Mouse (Mus musculus) hindbrain, embryonic 16.5 days (tissue): ENCODE measurements around the gene Tbc1d20. TPM values are rescaled to one million over a fixed set of nuclear protein-coding genes. Genes with fewer than 3 reads are reported as not detected.

Source experiments
- ATAC-seq: fragments of 200-750 bp; cut with Nextera tagmentation; 2 replicates; pipeline ENCODE4 v1.8.0; 2017; ENCODE audit warnings: moderate TSS enrichment, moderate library complexity
- H3K27ac ChIP-seq: fragments of 300-500 bp; sonication (generic); 2 replicates; pipeline ENCODE4 v1.5.1; 2014; ENCODE audit warnings: low read depth, mild to moderate bottlenecking, control low read depth, low read length, moderate library complexity
- H3K27me3 ChIP-seq: fragments of 300-500 bp; sonication (generic); replicated peaks from 2 replicates; pipeline ENCODE4 v1.6.1; 2014; ENCODE audit warnings: low read length; ENCODE audit not compliant: control insufficient read depth, insufficient read depth
- H3K36me3 ChIP-seq: fragments of 300-500 bp; sonication (generic); 2 replicates; pipeline ENCODE4 v1.6.1; 2014; ENCODE audit warnings: mild to moderate bottlenecking, low read length, moderate library complexity, mixed read lengths; ENCODE audit not compliant: control insufficient read depth, insufficient read depth
- H3K4me1 ChIP-seq: fragments of 300-500 bp; sonication (generic); 2 replicates; pipeline ENCODE4 v1.6.1; 2014; ENCODE audit warnings: low read depth, low read length; ENCODE audit not compliant: control insufficient read depth, insufficient read depth
- H3K4me2 ChIP-seq: fragments of 300-500 bp; sonication (generic); 2 replicates; pipeline ENCODE4 v1.6.1; 2014; ENCODE audit warnings: mild to moderate bottlenecking, low read length, control low read depth, moderate library complexity
- H3K4me3 ChIP-seq: fragments of 300-500 bp; sonication (generic); 2 replicates; pipeline ENCODE4 v1.5.1; 2014; ENCODE audit warnings: mild to moderate bottlenecking, low read length, control low read depth, moderate library complexity
- H3K9ac ChIP-seq: fragments of 300-500 bp; sonication (generic); 2 replicates; pipeline ENCODE4 v1.6.1; 2014; ENCODE audit warnings: low read depth, mild to moderate bottlenecking, control low read depth, low read length, moderate library complexity
- H3K9me3 ChIP-seq: fragments of 300-500 bp; sonication (generic); 2 replicates; pipeline ENCODE4 v1.6.1; 2014; ENCODE audit warnings: mild to moderate bottlenecking, low read length, moderate library complexity; ENCODE audit not compliant: control insufficient read depth
- WGBS: fragments of 180-500 bp; shearing (Covaris S2); extraction: QIAGEN DNeasy Blood & Tissue Kit; methylation state at CpG from one replicate; pipeline ENCODE4 v1.1.7; 2014; 5-methylcytosine and 5-hydroxymethylcytosine counted together
- polyA plus RNA-seq: library from polyadenylated mRNA; unstranded; fragments of >200 nt; fragmentation: Nextera tagmentation; extraction: Ambion mirVana; gene quantifications from 2 replicates; pipeline ENCODE4 v1.2.1, GENCODE M21; 2015

Tbc1d20 gene
- polyA plus RNA-seq, 1 experiment from 2014 or later = 31.2 TPM

DNA sequence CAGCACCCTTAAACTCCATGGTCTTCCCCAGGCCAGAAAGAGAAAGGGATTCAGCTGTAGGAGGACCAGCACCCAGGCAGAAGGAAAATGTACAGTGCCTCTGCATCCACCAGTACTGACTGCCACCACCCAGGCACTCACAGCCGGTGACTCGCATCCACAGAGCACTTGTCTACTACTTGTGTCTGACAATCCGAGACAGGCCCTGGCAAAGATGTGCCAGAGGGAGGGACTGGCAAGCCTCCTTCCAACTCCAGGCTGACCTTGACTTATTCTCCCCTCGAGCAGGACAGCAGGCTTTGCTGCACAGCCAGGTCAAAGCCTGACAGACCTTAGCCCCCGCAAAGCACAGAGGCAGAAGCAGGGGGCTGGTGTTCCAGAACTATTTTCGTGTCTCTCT is 23.4 kb downstream of the Tbc1d20 start:
- 83% methylated on average over 6 of the region's 6 CpGs for WGBS

DNA sequence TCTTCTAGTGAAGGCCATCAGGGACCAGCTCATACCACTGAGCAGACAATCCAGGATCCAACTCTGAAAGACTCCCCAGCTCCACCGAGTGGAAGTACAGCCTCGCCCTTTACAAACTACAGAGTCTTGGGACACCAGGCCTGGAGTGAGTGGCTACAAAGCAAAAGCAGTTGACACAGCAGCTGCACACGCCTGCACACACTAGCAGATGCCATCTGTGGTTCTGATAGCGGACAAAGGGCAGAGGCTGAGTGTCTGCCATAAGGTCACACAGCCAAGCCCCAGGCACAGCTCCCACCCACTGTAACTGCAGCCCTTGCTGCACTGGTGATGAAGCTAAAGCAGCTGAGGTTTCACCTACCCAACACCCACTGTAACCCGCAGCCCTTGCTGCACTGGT is 27.9 kb downstream of the Tbc1d20 start:
- no peak overlapping the region for H3K9ac ChIP-seq

More for the DNA sequence above, 23.4 kb downstream of the Tbc1d20 start:
- H3K36me3 ChIP-seq = peaks cover 39% of the 10 kb centered on the region
- no peak overlapping the region for H3K9ac ChIP-seq
- no peaks in the 10 kb centered on the region for H3K9me3 ChIP-seq
- H3K27me3 ChIP-seq = no peaks in the 10 kb centered on the region
- H3K4me1 ChIP-seq = no peaks in the 10 kb centered on the region
- no peak overlapping the region for H3K4me3 ChIP-seq
- H3K27ac ChIP-seq = no peak overlapping the region
- ATAC-seq = no peak
- H3K4me2 ChIP-seq = no peak overlapping the region

DNA sequence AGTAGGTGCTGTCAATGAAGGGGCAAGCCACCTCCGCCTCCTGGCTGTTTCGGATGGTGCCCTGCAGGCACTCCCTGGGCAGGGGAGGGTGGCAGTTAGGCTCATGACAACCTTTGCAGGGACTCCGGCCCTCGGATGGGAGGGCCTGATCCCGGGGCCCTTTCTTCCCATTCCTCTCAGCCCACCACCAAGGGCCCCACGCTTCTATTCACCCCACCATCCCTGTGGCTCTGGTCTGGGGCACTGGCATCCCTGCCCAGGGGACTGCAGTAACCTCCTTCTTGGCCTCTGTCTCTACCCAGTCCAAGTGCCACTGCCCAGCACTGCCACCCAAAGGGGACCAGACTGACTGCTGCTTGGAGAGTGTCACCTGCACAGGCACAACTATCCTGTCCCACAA is 28.6 kb downstream of the Tbc1d20 start:
- H3K36me3 ChIP-seq = peaks cover 41% of the 10 kb centered on the region
- no peak for ATAC-seq
- no peak overlapping the region for H3K4me3 ChIP-seq
- 98% methylated on average over 6 of the region's 6 CpGs for WGBS
- H3K9me3 ChIP-seq = no peaks in the 10 kb centered on the region
- H3K9ac ChIP-seq = no peak overlapping the region
- no peak overlapping the region for H3K27ac ChIP-seq
- no peaks in the 10 kb centered on the region for H3K4me1 ChIP-seq
- H3K27me3 ChIP-seq = no peaks in the 10 kb centered on the region
- no peak overlapping the region for H3K4me2 ChIP-seq

More for the DNA sequence above, 27.9 kb downstream of the Tbc1d20 start:
- Histone ChIP-seq H3K9me3 (no peaks in the 10 kb centered on the region), H3K4me2 (no peak overlapping the region), H3K4me1 (no peaks in the 10 kb centered on the region), H3K4me3 (no peak overlapping the region), H3K27me3 (no peaks in the 10 kb centered on the region), H3K36me3 (peaks cover 42% of the 10 kb centered on the region), H3K27ac (no peak overlapping the region)
- 0 out of 2 replicates have a peak, but pooled peaks have one; percentile 15 for ATAC-seq
- WGBS = 91% methylated on average over 5 of the region's 5 CpGs

DNA sequence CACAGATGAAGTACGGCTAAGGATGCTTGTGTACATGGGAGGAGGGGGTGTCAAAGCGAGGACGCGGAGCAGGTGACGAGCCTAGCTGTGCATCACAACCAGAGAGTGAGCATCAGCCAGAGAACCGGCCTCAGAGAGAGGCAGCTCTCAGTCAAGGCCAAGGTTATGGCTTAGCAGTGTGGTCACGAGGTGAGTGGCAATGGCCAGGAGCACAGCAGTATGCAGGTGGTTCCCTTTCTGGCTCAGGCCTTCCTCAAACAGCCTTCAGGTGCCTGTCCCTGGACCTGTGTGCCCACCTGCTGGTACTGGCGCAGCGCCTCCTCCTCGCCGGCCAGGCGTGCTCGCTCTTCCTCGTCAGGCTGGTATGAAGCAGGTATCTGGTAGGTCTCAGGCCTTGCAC is 30.3 kb downstream of the Tbc1d20 start:
- Histone ChIP-seq H3K4me3 (no peak overlapping the region), H3K4me1 (no peaks in the 10 kb centered on the region), H3K4me2 (no peak overlapping the region), H3K27ac (no peak overlapping the region), H3K36me3 (peaks cover 40% of the 10 kb centered on the region), H3K9me3 (no peaks in the 10 kb centered on the region), H3K9ac (no peak overlapping the region), H3K27me3 (no peaks in the 10 kb centered on the region)
- 93% methylated on average over 14 of the region's 14 CpGs for WGBS
- no peak for ATAC-seq

DNA sequence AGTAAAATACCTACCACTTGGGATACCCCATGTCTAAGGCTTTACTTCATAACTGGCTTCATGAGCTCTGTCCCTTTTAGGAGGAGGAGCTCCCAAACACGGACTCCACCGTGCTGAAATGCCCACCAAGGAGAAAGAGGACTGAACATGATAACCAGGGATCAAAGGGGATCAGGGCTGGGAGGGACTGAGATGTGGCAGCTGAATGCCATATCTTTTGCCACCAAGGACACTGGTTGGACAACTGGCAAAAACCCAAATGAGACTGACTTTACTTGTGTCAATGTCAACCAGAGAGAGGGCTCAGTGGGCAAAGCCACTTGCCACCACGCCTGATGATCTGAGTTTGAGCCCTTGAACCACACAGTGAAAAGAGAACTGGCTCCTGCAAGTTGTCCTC is 31.2 kb downstream of the Tbc1d20 start:
- ATAC-seq = no peak
- Histone ChIP-seq H3K9ac (no peak overlapping the region), H3K4me1 (peaks cover 4% of the 10 kb centered on the region; the same call in 1 of the 2 replicates), H3K36me3 (peaks cover 43% of the 10 kb centered on the region), H3K27me3 (no peaks in the 10 kb centered on the region), H3K4me2 (no peak overlapping the region), H3K4me3 (no peak overlapping the region), H3K9me3 (no peaks in the 10 kb centered on the region), H3K27ac (no peak overlapping the region)
- WGBS = 79% methylated on average over 3 of the region's 3 CpGs

DNA sequence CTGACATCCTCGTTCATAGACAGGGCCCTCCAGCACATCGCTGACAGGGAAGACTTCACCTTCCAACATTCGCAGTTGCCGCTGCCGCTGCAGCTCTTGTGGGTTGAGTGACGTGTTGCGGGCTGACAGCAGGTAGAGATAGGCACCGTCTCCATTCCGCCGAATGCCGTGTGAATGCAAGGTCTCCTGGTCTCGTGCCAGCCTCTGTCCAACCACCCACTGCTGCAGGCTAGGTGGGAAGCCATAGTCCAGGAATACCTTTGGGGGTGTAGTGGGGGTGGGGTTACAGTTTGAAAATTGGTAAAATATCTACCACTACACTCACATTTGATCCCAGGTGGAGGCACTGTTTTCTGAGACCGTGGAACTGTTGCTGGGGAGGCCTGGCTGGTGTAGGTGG is 32.5 kb downstream of the Tbc1d20 start:
- WGBS = 92% methylated on average over 13 of the region's 13 CpGs
- no peaks in the 10 kb centered on the region for H3K27me3 ChIP-seq
- H3K9me3 ChIP-seq = no peaks in the 10 kb centered on the region
- H3K36me3 ChIP-seq = peaks cover 33% of the 10 kb centered on the region
- no peak overlapping the region for H3K4me2 ChIP-seq
- no peak overlapping the region for H3K9ac ChIP-seq
- H3K4me3 ChIP-seq = no peak overlapping the region
- H3K27ac ChIP-seq = no peak overlapping the region
- H3K4me1 ChIP-seq = peaks cover 13% of the 10 kb centered on the region
- ATAC-seq = no peak

DNA sequence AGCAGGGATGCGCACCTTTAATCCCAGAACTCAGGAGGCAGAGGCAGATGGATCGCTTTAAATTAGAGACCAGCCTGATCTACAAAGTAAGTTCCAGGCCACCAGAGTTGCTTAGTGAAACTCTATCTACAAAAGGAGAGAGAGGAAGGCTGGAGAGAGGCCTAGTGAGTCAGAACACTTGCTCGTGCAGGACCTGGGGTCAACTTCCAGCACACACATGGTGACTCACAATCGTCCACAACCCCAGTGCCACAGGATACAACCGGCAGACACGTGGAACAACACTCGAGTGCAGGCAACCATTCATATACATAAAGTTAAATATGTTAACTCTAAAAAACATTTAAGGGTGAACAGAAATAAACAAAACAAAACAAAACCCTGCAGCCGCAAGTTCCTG is 33.0 kb downstream of the Tbc1d20 start:
- Histone ChIP-seq H3K27me3 (no peaks in the 10 kb centered on the region), H3K27ac (no peak overlapping the region), H3K9ac (no peak overlapping the region), H3K4me3 (no peak overlapping the region), H3K4me1 (peaks cover 18% of the 10 kb centered on the region), H3K36me3 (peaks cover 32% of the 10 kb centered on the region), H3K4me2 (no peak overlapping the region), H3K9me3 (no peaks in the 10 kb centered on the region)
- 93% methylated on average over 8 of the region's 8 CpGs for WGBS
- no peak for ATAC-seq

DNA sequence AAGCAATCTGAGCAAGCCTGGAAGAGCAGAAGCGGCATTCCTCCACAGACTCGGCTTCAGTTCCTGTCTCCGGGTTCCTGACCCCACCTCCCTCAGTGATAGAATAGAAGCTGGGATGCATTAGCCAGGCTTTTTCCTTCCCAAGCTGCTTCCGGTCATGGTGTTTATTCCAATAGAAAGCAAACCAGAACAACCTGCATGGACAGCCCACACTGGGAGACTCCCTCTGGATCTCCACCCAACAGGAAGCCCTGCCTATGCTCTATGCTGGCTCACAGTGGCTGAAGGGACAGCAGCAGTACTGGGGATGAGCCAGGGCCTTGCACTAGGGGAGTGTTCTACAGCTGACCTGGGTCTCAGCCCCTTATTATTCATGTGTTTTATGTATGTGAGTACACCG is 34.4 kb downstream of the Tbc1d20 start:
- no peak for ATAC-seq
- Histone ChIP-seq H3K9me3 (no peaks in the 10 kb centered on the region), H3K36me3 (peaks cover 32% of the 10 kb centered on the region), H3K27me3 (no peaks in the 10 kb centered on the region), H3K27ac (no peak overlapping the region), H3K4me1 (peaks cover 18% of the 10 kb centered on the region), H3K4me3 (no peak overlapping the region), H3K4me2 (no peak overlapping the region), H3K9ac (no peak overlapping the region)
- 83% methylated on average over 5 of the region's 5 CpGs for WGBS

DNA sequence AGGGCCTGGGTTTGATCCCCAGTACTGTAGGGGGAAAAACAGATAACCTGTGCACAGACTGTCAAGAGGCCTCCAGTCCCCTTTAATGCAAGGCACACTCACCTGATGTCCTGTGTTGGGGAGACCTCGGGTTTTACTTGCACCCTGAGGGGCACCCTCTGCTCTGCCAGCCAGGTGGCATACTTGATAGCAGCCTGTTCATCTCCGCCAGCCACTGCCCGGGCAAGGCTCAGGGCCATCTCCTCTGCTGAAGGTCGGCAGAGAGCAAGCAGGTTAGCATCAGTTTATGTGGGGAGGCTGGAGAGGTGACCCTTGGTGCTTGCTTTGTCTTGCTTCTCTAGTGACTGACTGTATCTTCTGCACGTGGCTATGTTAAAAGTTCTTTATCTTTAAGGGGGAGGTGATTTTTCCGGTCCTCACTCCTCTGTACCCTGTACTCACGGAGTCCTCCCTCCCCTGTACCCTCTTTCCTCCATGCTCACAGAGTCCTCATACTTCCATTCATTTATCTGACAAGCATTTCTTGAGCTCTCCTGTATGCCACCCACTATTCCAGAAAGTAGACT is 37.3 kb downstream of the Tbc1d20 start:
- Histone ChIP-seq H3K27ac (no peak overlapping the region), H3K9ac (no peak overlapping the region), H3K4me2 (peak overlapping the region; percentile 93), H3K9me3 (no peaks in the 10 kb centered on the region), H3K36me3 (peaks cover 15% of the 10 kb centered on the region), H3K27me3 (no peaks in the 10 kb centered on the region), H3K4me1 (peaks cover 18% of the 10 kb centered on the region), H3K4me3 (peak overlapping the region; percentile 81)
- WGBS = 73% methylated on average over 7 of the region's 7 CpGs
- no peak for ATAC-seq
